Mouse (Mus musculus): ENCODE data around the gene Mill1. TPM values are rescaled to one million over a fixed set of nuclear protein-coding genes. Genes with fewer than 3 reads are reported as not detected.
"Not testable (repeated sequence)": the region's sequence is repeated elsewhere in the genome, so short reads cannot be mapped to it uniquely, and the experiment has no call there.

Mill1 gene
- polyA plus RNA-seq (2016; fragmentation: Nextera tagmentation; extraction: Ambion mirVana), result not detected in 2 replicates

- H3K4me1 ChIP-seq, result no peaks in the 10 kb centered on the region
- no peaks in the 10 kb centered on the region for H3K27me3 ChIP-seq (ENCODE audit: poor library complexity, severe bottlenecking)
- no peaks in the 10 kb centered on the region for H3K36me3 ChIP-seq (replicated peaks)
- peaks cover 4% of the 10 kb centered on the region; the same call in 1 of the 2 replicates for H3K9me3 ChIP-seq
- no peak within 1 kb of the TSS for H3K27ac ChIP-seq
- H3K4me3 ChIP-seq, result no peak within 1 kb of the TSS
- 52% methylated on average over 1 of the region's 1 CpGs for WGBS
- no peak for DNase-seq (ENCODE audit: extremely low spot score, low spot score)
Observed at GRCm38 (mm10) chr7:18245047-18245446, at the start of gene Mill1. TSS of gene Mill1 (plus strand) at chr7:18245347.

DNA sequence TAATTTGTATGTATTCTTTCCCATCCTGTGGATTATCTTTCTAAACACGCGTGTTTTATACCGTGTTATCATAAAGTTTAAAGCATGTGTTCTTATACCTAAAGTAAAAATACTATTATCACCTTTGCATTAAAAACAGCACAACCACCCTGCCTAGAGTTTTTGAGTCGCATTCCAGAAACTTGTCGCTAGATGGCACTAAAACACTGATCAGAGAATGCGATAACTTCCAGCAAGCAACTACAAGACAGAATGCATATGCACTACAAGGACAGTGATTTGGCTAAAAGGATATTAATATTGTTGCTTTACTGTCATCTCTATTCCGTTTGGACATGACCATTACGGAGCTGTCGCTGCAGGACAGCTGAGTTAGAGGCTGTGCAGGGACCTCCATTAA is 34.2 kb upstream of the Mill1 start:
- no peaks in the 10 kb centered on the region for H3K36me3 ChIP-seq (replicated peaks)
- no peak for DNase-seq (ENCODE audit: extremely low spot score, low spot score)
- H3K9me3 ChIP-seq, result peaks cover 5% of the 10 kb centered on the region; the same call in 1 of the 2 replicates
- WGBS, result 14% methylated on average over 9 of the region's 9 CpGs
- H3K27me3 ChIP-seq (ENCODE audit: poor library complexity, severe bottlenecking), result no peaks in the 10 kb centered on the region
- no peak overlapping the region for H3K4me3 ChIP-seq
- no peak overlapping the region for H3K27ac ChIP-seq
- H3K4me1 ChIP-seq, result no peaks in the 10 kb centered on the region

DNA sequence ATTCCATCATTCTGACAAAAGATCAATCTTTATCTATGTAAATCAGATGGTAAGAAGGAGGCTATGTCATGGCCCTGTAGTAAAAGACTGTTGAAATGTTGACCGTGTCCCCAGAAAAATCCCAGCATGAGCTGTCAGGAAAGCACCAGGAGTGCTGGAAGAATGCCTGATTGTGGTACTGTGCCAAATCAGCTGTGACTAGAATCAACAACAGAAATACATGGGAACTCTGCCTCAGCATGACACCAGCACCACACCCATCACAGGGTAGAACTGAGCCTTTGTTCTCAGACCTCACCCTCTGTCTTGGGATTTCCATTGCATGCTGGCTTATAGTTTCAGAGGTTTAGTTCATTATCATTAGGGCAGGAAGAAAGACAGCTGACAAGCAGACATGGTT is 30.4 kb upstream of the Mill1 start:
- Histone ChIP-seq H3K27ac (no peak overlapping the region), H3K4me3 (no peak overlapping the region), H3K9me3 (peaks cover 9% of the 10 kb centered on the region; the same call in 1 of the 2 replicates), H3K36me3 (replicated peaks) (no peaks in the 10 kb centered on the region), H3K4me1 (no peaks in the 10 kb centered on the region), H3K27me3 (ENCODE audit: poor library complexity, severe bottlenecking) (no peaks in the 10 kb centered on the region)
- DNase-seq (ENCODE audit: extremely low spot score, low spot score), result no peak
- 86% methylated on average over 1 of the region's 1 CpGs for WGBS

DNA sequence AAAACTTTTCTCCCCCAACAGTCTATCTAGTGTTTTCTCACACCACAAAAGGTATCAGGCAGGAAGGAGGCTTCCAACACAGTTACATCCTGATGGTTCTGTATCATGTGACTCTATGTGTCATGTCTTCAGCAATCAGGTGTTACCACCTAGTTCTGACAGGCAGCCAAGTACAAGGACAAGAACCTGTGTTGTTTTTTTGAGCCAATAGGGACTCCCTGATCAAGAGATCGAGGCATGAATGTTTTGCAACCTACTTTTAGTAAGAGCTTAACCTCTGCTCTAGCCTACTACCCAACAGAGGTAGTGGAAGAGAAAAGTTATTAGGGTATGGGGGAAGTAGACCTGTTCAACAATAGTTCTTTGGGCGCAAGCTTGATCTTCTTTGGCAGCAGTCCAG is 6.6 kb upstream of the Mill1 start:
- 86% methylated on average over 2 of the region's 2 CpGs for WGBS
- Histone ChIP-seq H3K36me3 (replicated peaks) (no peaks in the 10 kb centered on the region), H3K27ac (no peak overlapping the region), H3K4me3 (no peak overlapping the region), H3K27me3 (ENCODE audit: poor library complexity, severe bottlenecking) (no peaks in the 10 kb centered on the region), H3K4me1 (no peaks in the 10 kb centered on the region), H3K9me3 (peaks cover 4% of the 10 kb centered on the region; the same call in 1 of the 2 replicates)
- no peak for DNase-seq (ENCODE audit: extremely low spot score, low spot score)

GRCm38 (mm10) chr7:18241217-18241616 is 3.9 kb upstream of the Mill1 start:
- Histone ChIP-seq H3K27me3 (ENCODE audit: poor library complexity, severe bottlenecking) (no peaks in the 10 kb centered on the region), H3K4me3 (no peak overlapping the region), H3K9me3 (peaks cover 4% of the 10 kb centered on the region; the same call in 1 of the 2 replicates), H3K36me3 (replicated peaks) (no peaks in the 10 kb centered on the region), H3K4me1 (no peaks in the 10 kb centered on the region), H3K27ac (no peak overlapping the region)
- 92% methylated on average over 5 of the region's 5 CpGs for WGBS
- DNase-seq (ENCODE audit: extremely low spot score, low spot score), result no peak

DNA sequence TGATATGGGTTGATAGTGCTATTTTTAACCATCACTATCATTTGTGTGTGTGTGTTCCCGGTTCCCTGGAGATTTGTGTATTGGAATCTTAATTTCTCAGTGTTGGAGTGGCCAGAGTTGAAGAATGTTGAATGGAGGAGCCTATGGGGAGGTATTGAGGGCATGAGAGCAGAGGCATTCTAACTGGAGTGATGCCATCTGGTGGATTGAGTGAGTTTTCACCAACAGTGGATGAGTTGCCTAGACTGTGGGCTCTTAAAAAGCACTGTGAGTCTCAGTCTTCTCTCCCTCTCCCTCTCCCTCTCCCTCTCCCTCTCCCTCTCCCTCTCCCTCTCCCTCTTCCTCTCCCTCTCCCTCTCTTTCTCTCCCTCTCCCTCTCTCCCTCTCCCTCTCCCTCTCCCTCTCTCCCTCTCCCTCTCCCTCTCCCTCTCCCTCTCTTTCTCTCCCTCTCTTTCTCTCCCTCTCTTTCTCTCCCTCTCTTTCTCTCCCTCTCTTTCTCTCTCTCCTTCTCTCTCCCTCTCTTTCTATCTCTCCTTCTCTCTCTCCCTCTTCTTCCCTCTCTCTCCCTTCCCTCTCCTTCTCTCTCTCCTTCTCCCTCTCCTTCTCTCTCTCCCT is 1.1 kb upstream of the Mill1 start:
- H3K27me3 ChIP-seq (ENCODE audit: poor library complexity, severe bottlenecking); H3K36me3 ChIP-seq (replicated peaks); H3K4me1 ChIP-seq; H3K27ac ChIP-seq; DNase-seq (ENCODE audit: extremely low spot score, low spot score); H3K4me3 ChIP-seq; H3K9me3 ChIP-seq: not testable (repeated sequence)
- 47% methylated on average over 1 of the region's 1 CpGs for WGBS

- Histone ChIP-seq H3K36me3 (replicated peaks) (no peaks in the 10 kb centered on the region), H3K27me3 (ENCODE audit: poor library complexity, severe bottlenecking) (no peaks in the 10 kb centered on the region), H3K9me3 (peaks cover 41% of the 10 kb centered on the region), H3K4me3 (no peak overlapping the region), H3K27ac (no peak overlapping the region), H3K4me1 (no peaks in the 10 kb centered on the region)
- DNase-seq (ENCODE audit: extremely low spot score, low spot score), result no peak
- WGBS, result 44% methylated on average over 1 of the region's 1 CpGs
Observed at GRCm38 (mm10) chr7:18260219-18260618, 15.1 kb downstream of the Mill1 start.

DNA sequence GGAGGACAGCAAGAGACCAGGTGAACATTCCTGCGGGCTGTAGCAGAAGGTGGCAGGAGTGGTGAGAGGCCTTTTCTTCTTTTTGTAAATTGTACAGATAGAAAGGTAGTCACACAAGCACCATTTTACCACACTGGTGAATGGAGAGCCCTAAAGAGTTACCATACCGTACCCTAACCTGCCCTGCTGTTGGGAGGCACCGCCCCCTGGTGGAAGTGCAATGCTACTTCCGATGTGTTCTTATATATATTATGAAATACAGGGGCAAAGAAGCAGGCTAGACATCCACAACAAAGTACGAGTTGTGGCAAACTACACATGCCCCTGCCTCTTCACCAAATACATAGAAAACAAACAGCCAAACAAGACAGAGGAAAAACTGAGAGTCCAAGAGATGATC is 19.9 kb downstream of the Mill1 start:
- Histone ChIP-seq H3K4me1 (no peaks in the 10 kb centered on the region), H3K27me3 (ENCODE audit: poor library complexity, severe bottlenecking) (no peaks in the 10 kb centered on the region), H3K4me3 (no peak overlapping the region), H3K36me3 (replicated peaks) (no peaks in the 10 kb centered on the region), H3K27ac (no peak overlapping the region), H3K9me3 (peaks cover 52% of the 10 kb centered on the region)
- WGBS, result 57% methylated on average over 5 of the region's 5 CpGs
- DNase-seq (ENCODE audit: extremely low spot score, low spot score), result no peak

Other genes starting within 250 kb of the Mill1 start
- not detected in 2 replicates for gene Ceacam13, start 235.5 kb upstream of the Mill1 start, polyA plus RNA-seq (2016; fragmentation: Nextera tagmentation; extraction: Ambion mirVana)
- gene Ceacam12, start 179.4 kb upstream of the Mill1 start, polyA plus RNA-seq (2016; fragmentation: Nextera tagmentation; extraction: Ambion mirVana), result not detected in 2 replicates
- not detected in 2 replicates for gene Igfl3, start 68.9 kb upstream of the Mill1 start, polyA plus RNA-seq (2016; fragmentation: Nextera tagmentation; extraction: Ambion mirVana)
- gene Psg18, start 109.7 kb downstream of the Mill1 start, polyA plus RNA-seq (2016; fragmentation: Nextera tagmentation; extraction: Ambion mirVana), result not detected in 2 replicates
- not detected in 2 replicates for gene Psg28, start 186.7 kb downstream of the Mill1 start, polyA plus RNA-seq (2016; fragmentation: Nextera tagmentation; extraction: Ambion mirVana)
- gene Psg26, start 238.8 kb downstream of the Mill1 start, polyA plus RNA-seq (2016; fragmentation: Nextera tagmentation; extraction: Ambion mirVana), result not detected in 2 replicates